Mouse (Mus musculus) R1 (cell line): ENCODE data around the gene Ifnb1.

Experiments
- DNase-seq: peaks from one replicate; pipeline ENCODE4 v3.0.0-alpha.2; 2018; ENCODE audit warnings: low read depth, low spot score

The Ifnb1 gene

DNA sequence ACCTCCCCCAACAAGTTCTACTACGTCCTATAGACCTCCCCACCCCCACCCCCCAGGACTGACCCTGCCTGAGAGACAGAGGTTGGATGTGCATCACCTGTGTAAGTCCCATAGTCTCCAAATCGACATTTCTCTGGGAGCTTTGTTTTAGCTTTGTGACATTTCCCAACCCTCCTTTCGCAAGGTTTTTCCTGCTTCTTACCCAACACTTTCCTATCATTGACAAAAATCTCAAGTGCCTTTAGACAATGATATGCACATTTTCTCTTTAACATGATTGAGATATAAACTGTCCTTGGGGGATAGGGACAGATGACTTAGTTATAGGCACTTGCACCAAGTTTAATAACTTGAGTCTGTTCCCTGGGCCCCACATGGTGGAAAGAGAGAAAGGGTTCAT, 21.3 kb downstream of the Ifnb1 start:
- DNase-seq, result no peak

GRCm38 (mm10) chr4:88496321-88497018, 26.1 kb downstream of the Ifnb1 start:
- no peak for DNase-seq

DNA sequence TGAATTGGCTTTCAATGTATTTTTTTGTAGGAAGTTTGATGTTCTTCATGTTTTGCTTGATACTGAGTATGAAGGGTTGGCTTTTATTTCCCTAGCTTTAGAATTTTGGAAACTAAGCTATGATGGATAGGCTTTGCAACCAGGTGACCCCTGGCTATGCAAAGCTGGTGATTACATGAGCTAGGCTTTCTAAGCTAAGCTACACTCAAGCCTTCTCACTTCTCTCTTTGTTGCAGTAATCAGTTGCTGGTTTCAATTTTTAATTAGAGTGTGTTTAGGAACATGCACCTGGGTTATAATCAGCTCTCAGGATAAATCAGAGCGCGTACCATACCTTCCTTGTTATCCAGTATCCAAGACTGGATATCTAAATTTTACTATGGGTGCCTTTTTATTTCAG, 33.0 kb downstream of the Ifnb1 start:
- no peak for DNase-seq

GRCm38 (mm10) chr4:88488107-88488506, 34.5 kb downstream of the Ifnb1 start:
- no peak for DNase-seq

DNA sequence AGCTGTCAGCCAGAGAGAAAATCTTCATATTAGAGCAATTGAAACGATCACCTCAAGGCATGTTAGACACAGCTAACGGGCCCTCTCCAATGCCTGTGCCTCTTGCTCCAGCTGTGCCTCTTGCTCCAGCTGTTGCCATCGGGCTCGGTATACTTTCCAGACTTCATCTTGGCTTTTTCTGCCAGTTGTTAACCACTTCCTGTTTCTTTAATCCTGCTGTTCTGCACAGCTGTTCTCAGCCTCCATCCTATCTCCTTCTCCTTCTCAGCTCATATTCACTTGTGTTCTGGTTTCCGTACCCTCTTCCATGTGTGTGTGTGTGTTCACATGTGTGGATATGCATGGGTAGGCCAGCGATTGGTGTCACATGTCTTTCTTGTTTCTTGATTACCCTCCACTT, 42.4 kb downstream of the Ifnb1 start:
- no peak for DNase-seq

DNA sequence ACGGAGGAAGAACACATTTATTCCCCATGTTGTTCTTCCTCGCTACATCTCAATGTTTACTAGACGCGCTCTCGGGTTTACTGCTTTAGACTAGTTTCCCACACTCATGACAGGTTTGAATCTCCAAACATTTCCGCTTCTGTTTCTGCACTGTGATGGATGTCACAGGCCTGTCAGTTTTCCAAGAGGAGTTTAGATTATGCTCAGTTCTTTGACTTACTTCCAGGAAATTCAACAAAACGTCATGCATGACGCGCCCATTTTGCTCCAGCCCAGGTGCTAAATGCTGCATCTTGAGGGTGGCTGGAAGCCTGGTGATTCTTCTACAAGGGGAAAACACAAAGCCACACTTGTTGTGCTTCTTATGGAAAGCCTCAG, 43.8 kb downstream of the Ifnb1 start:
- DNase-seq, result no peak

DNA sequence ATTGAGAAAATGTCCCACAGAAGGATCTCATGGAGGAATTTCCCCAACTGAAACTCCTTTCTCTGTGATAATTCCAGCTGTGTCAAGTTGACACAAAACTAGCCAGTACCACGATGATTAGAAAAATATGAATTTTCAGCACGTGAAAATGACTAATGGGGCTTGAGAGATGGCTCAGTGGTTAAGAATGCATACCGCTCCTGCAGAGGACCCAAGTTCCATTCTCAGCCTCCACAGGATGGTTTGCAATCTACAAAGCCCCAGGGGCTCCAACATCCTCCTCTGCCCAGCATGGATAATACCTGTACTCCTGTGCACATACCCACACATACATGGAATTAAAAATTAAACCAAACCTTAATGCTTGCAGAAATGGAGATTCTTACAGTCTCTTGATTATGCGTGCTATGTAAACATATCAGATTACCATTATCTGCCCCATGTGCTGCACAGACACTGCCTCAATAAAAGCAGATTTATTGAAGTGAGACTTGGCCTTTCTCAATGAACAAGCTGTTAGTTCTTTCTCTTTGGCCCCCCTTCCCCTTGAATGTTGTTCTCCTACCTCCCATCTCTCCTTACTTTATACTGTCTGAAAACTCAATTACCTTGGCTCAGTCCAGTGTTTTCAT, 44.3 kb downstream of the Ifnb1 start:
- DNase-seq, result no peak

DNA sequence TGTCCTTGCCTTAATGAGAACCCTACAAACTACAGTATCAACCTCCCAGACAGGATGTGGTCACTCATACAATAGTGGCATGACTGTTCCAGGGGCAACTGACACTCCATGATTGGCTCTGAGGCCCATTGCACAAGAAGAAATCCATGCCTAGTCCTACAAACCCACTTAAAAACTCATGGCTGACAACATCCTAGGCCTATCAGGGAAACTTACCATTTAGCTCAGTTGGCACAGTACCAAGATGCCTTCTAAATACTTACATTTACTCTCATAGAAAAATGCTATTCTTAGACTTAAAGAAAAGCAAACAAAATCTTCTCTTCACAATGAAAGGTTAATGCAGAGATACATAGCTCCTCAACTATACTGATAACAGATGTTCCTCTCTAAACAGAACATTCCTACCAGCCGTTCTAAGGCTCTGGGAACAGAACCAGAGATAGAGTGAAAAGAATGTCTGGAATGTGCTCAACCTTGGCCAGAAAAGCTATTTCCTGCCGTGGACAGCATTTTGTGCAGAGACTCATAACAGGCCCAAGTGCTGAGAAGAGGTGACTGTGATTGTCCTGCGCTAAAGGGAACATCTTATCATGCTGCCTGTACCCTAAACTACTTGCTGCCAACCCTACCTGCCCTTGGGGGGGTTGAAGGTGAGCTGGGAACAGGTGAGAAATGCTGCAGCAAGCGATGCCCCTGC, 45.9 kb downstream of the Ifnb1 start:
- DNase-seq, result peak; percentile 32

GRCm38 (mm10) chr4:88476084-88476483, 46.5 kb downstream of the Ifnb1 start:
- no peak for DNase-seq
